Mouse (Mus musculus): ENCODE data around the gene Pax1. TPM values are rescaled to one million over a fixed set of nuclear protein-coding genes. Genes with fewer than 3 reads are reported as not detected.

Gene Pax1
- total RNA-seq (2023) = not detected

GRCm38 (mm10) chr2:147361581-147361980 lies at the start of gene Pax1:
TSS of gene Pax1 (plus strand) at chr2:147361925.

Other genes starting within 250 kb of the Pax1 start
- not detected for gene Nkx2-2, start 167.7 kb upstream of the Pax1 start, total RNA-seq (2023)

Measured in CD4-positive naive resting alpha-beta T cell, adult 57 days (primary cell).